Mouse (Mus musculus) kidney, adult 11 months (tissue): ENCODE data around the gene Trib3.
"Not testable (repeated sequence)": the region's sequence is repeated elsewhere in the genome, so short reads cannot be mapped to it uniquely, and the experiment has no call there.

Experiments used
- DNase-seq: peaks from one replicate; pipeline ENCODE4 v3.0.0; 2022

Trib3 gene

DNA sequence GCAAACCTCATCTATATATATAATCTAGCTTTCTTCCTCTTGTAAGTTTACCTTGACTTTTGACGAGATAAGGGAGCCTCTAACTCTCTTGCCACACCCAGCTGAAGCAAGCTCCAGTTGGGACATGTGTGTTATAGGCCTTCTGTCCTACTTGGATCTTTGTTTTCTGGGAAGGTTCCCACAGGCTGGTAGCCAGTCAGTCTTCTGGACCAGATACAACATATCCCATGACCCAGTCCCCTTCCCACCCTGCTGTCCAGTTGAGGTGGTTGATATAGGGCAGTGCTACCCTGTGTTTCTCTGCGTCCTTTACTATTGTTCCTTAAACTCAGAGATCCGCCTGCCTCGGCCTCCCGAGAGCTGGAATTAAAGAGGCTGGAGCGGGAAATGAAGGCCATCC lies 38.4 kb downstream of the Trib3 start:
- no peak for DNase-seq

DNA sequence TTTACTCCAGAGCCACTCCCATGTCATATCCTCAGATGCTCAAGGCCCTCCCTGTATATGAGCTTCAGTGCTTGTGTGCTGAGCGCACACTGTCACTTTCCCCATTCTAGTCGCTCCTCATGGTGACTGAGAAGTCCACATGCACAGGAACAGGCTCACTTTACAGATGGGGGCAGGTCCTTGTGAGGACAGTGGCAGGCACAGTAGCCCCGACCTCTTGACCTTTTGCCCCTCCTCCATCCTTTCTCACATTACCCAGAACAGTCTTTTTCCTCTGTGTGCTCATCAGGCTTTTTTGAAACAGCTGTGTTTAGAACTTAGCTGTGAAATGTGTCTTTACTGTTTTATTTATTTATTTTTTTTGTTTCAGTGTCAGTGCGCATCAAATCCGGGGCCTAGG lies 40.1 kb downstream of the Trib3 start:
- no peak for DNase-seq

DNA sequence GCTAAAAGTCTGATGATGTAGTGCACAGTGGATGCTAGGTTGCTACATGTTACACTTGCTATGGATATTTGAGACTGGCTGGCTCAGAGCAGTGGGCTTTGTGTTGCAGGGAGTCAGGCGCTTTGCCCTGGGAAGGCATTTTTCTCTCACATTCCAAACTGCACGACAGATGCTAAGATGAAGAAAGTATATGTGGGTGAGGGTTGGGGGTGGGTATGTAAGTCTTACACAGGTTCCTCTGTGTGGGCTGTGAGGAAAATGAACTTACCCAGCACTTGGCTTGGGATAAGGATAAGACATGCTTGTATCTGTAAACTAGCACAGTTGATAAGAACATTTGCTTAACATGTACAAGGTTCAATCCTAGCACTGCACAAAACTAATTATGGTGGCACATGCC lies 41.0 kb downstream of the Trib3 start:
- DNase-seq, result no peak

DNA sequence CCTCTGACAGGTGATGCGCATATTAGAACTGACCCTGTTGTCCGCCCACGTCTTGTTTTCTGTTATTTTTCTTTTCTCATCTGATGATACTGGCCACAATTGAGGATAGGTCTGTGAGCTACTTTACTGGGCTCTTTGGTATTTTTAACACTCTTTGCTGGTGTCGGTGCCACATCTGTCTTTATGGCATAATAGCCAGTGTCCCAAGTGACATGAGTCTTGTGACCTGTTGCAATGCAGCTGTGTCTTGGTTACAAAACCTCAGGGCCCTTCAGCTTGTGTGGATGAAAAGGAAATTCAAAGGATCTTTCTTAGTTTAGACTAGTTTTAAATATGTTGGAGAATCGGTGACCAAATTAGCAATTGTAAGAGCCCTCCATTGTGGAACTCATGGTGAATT lies 49.3 kb downstream of the Trib3 start:
- no peak for DNase-seq

DNA sequence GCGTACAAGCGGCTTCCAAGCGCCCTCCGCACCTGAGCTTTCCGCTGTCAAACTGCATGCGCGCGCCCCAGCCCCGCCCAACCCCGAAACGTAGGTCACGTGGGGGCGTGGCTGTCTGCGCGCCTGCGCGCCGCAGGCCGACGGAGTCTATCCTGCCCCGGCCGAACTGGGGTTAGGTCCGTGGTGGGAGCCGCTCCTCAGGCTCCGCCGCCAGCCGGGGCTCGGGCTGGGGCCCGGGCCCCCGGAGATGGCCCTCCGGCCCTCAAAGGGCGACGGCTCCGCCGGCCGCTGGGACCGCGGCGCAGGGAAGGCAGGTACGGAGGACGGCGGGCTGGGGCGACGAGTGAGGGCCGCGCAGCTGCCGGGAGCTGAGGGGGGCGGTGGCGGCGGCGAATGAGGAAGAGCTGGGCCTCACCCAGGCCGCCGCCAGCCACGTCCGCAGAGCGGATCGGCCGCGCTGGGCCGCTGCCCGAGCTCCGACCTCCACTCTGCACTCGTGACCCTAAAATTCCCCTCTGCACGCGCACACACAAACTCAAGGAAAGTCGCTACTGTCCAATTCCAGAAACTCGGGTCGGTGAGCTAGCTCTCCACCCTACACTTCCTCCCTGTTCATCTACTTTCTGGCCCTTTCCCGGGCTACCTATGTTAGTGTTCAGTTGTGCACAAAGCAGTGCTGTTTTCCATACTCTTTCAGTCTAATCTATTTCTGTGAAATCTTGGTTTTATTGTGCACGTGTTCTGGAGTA lies 49.9 kb downstream of the Trib3 start, which contains the start of gene Tbc1d20:
Tbc1d20 (plus strand) TSS at position 102 of the 749 bp plus-strand sequence.
- peak; percentile 93 for DNase-seq

DNA sequence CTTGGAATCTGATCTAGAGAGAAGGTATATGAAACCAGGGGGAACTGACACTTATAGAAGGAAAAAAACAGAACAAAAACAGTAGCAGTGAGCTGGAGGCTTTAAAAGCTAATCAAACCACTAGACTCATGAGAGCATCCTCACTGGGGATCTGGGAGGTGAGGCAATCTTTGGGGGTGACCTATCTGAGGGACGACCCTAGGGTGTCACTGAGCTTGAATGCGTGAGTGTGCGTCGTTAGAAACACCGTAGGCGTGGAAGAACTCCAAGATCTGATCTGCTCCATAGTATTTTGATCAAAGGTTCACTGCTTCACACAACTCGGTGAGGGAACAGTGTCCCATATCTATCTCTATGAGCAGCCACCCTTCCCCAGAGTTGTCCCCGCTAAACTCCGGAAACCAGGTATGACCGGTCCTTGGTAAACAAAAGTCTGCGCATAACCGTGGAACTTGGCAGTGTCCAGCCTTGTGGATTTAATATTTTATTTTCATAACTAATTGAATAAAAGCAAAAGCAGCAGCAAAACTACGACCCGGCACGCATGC lies 50.6 kb downstream of the Trib3 start:
- DNase-seq, result no peak

DNA sequence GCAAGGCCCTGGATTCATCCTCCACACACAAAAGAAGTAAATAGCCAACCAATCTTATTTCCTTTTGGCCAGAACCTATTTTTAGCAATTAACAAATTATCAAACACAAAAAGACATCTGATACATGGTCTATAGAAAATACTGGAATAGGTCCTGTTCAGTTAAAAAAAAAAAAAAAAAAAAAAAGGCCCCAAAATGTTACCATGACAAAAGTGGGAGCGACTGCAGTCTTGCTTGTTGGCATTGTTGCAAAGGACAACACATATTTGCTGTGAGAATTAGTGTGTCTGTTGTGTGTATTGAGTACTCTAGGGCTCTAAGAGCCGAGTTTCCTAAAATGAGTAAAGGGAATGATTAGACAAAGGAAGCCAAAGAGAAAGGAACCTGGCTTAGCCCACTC lies 51.4 kb downstream of the Trib3 start:
- DNase-seq, result no peak

DNA sequence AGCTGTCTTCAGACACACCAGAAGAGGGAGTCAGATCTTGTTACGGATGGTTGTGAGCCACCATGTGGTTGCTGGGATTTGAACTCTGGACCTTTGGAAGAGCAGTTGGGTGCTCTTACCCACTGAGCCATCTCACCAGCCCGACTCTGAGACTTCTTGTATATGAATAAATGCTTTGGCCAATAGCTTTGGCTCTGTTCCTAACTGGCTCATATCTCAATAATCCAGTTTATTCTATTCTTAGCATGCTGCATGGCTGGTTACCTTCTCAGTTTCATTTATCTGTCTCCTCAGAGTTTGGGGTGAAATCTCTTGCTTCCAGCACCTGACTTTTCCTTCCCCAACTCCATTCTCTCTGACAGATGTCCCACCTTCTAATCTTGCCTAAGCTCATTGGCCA lies 54.2 kb downstream of the Trib3 start:
- not testable (repeated sequence) for DNase-seq

DNA sequence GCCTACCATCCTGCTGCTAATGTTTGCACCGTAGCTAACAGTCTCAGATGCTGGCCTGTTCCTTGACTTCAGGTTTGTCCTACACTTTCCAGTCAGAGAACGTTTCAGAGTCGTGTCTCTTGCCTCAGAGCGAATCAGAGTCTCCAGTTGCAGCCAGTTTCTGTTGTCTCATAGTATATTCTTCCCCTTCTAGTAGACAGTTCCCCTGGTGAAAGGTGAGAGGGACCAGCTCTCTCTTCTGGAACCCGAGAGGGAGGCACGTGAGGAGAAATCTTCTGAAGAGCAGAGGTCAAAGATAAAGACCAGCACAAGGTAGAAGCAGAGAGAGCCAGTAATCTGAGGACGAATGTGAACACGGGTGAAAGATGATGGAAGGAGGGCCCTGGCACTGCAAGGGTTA lies 55.8 kb downstream of the Trib3 start:
- no peak for DNase-seq

DNA sequence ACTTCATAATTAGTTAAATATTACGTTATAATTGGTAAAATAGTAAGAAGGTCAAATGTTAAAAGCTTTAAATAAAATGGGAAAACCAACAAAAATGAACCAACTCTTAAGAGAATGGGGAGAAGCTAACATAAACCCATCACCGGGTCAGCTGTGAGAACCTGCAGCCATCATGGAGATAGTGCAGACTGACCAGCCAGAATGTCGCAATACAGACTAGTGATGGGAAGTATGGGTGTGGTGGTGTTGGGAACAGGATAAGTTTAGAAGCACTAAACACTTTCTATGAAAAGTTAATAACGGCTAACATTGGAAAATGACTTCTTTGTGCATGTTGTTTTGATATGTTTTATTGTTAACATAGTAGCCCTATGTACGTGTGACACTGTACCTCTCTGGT lies 56.3 kb downstream of the Trib3 start:
- no peak for DNase-seq
